Comparison of ENCODE assay signal across 19 mouse cellular contexts in genomic region chr5:36257008-36257407, GRCm38 (mm10). TPM values are rescaled to one million over a fixed set of nuclear protein-coding genes. Genes with fewer than 3 reads are reported as not detected.
"Had no signal": no experiment of that assay in that cellular context is flagged by ENCODE, and none has a peak within 500 bp of the region (broad histone marks: within the 10 kb centered on the region; RNA-seq: fewer than 3 reads in every experiment).

No protein-coding gene starts in this region.

- H3K4me3 ChIP-seq: neural tube, embryonic 15.5 days; stomach, embryonic 15.5 days had no signal

- H3K9ac ChIP-seq: neural tube, embryonic 15.5 days; stomach, embryonic 15.5 days had no signal

- H3K27ac ChIP-seq: neural tube, embryonic 15.5 days; stomach, embryonic 15.5 days; stomach, postnatal 0 days had no signal

- H3K36me3 ChIP-seq: neural tube, embryonic 15.5 days; stomach, embryonic 15.5 days had no signal

- H3K4me2 ChIP-seq: neural tube, embryonic 15.5 days; stomach, embryonic 15.5 days had no signal

- H3K27me3 ChIP-seq: neural tube, embryonic 15.5 days; stomach, embryonic 15.5 days had no signal

- H3K9me3 ChIP-seq: neural tube, embryonic 15.5 days; stomach, embryonic 15.5 days had no signal

- DNase-seq: retina, postnatal 1 day; right cerebral cortex, adult 18-20 months; right cerebral cortex, postnatal 14 days; right cerebral cortex, postnatal 25 days; right cerebral cortex, postnatal 4 days; spleen, adult 18-20 months; thymus, adult 18-20 months; thymus, adult 2 months; thymus, postnatal 14 days; thymus, postnatal 25 days; thymus, postnatal 36 days; thymus, postnatal 4 days had no signal

RNA-seq across cellular contexts. Expression of gene Psapl1, which starts 53.2 kb away (rescaled TPM):
- total RNA-seq: neutrophil, adult 5-6 weeks had no signal
- polyA plus RNA-seq: neural tube, embryonic 14.5 days; neural tube, embryonic 15.5 days; spleen, adult 2 months; testis, adult 2 months had no signal
